Mouse (Mus musculus) spleen, postnatal 36 days (tissue): ENCODE results near the gene Cmtm6.
A peak's percentile ranks its signal among the peaks of the same experiment; 100 is the strongest.

Source experiments
- DNase-seq, 2 experiments: peaks; one replicate each; pipeline ENCODE4 v3.0.0; 2022; ENCODE audit warnings: low spot score in 2 of 2, mixed read lengths in 1 of 2

The Cmtm6 gene

DNA sequence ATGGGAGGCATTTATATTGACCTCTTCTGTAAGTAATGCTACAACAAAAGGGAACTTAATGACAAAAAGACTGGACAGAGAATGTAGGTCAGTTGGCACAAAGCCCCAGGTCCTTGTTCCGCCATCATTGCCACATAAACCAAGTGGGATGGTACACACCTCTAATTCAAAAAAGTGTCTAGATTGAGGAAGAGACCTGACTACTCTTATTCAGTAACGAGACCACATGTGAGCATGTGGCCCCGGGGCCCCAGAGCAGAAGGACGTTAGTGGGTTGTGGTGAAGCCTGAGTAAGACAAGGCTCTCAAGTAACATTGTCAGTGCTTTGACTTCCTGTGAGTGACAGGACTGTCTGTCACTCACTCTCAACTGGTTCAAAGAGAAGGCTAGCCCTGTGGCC lies 39.3 kb downstream of the Cmtm6 start:
- peak; percentile 36 to 57 for DNase-seq

DNA sequence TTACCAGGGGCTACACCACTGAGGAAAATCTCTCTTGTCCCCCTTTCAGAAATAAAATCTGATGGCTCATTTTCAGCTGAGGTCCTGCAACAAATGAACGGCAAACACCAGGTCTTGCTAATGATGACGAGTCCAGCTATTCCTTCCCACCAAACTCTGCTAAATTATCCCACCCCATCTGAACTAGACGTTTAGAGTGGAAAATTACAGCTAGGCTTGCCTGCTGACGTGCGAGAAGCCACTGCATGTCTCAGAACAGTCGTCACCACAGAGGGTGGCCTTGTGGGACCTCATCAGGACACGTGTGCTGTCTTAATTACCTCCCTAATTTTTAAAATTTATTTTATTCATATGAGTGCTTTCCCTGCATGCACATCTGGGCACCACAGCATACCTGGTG lies 40.6 kb downstream of the Cmtm6 start:
- no peak for DNase-seq

DNA sequence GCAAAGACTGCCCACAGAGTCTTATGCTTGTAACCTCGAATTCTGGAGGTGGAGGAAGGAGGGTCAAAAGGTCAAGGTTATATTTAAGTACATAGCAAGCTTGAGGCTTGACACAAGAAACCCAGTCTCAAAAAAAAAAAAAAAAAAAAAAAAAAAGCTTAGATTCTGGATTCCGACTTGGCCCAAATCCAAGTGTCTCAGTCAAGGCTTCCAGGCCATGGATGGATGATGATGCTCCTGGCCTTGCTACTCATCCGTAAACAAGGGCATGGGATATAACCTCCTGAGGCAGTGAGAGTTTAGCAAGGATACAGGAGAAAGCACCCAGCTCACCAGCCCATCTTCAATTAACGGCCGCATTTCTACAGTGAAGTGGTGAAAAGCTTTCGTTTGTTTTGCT lies 43.7 kb downstream of the Cmtm6 start:
- no peak for DNase-seq

DNA sequence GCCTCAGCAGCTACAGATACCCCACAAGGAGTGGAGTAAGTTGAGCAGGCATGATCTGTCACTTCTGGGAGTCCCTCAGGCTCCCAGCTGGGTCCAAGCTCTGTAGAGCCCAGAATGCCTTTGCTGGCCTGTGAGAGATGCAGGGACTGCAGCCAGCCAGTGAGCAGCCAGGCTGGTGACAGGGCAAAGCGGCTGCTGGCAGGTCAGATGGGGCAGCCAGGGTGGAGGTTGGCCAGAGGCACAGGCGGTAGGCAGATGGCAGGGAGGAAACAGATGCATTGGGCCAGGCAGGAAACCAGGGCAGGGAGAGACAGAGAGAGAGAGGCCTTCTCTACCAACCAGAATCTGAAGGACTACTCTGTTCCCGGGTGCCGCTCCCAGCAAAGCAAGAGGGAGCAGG lies 44.4 kb downstream of the Cmtm6 start:
- peak in 1 of 2 experiments; percentile 45 for DNase-seq

DNA sequence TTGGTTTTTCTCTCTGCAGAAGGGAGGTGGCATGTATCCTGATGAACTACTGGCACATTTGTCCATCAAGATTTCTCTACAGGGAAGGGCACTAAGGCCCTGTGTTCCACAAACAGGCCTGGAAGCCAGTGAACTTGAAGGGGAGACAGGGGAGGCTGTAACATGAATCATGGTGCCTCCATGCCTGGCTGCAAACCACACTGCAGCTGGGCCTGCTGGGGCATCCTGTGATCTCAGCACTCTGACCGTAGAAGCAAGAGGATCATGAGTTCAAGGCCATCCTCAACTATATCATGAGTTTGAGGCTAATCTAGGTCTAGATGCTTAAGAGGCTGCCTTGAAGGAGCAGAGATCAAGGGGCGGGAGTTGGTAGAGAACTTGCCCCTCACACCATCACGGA lies 45.4 kb downstream of the Cmtm6 start:
- no peak for DNase-seq

DNA sequence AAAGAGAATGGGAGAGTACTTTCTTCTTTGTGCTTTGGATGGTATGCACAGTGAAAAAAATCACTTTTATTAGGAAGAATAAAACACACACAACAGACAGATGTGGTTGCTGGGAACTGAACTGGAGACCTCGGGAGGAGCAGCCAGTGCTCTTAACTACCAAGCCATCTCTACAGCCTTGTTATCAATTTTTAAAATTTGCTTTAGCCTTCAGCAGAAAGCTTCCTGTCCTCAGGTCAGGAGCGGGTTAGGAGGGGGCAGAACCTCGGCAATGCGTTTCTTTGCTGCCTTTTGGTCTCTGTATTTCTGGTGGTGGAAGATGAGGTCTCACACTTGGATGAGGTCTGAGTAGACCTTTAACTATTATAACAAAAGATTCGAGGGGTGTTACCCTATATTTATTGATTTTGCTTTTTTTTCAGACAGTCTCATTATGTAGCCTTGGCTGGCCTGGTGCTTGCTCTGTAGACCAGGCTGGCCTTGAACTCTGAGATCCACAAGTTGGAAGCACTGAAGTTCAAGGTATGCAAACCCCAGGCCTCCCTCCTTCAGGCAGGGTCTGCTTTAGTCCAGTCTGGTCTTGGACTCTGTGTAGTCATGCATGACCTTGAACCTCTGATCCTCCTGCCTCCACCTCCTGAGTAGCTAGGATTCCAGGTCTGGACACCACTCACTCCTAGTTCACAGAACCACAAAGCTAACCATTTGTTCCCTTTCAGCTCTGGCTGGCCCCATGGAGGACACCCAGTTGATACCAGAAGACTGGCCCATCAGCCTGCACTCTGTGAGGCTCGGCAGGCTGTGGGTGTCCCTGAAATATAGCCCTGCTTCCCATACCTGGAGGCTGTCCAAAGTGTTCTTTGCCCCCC lies 46.5 kb downstream of the Cmtm6 start:
- no peak for DNase-seq

DNA sequence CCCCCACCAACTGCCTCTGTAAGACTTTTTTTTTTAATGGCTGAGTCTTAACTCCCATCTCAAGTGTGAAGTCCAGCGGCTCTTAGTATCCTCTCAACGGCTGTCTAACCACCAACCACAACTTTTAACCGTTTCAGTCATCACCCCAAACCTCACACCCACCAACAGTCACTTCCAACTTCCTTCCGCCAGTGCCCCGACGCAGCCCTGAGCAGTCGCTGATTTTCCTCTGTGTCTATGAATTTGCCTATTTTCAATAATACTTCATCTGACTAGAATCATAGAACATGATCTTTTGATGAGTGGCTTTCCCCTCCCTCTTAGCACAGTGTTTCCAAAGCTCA lies 47.1 kb downstream of the Cmtm6 start:
- peak; percentile 58 for DNase-seq

DNA sequence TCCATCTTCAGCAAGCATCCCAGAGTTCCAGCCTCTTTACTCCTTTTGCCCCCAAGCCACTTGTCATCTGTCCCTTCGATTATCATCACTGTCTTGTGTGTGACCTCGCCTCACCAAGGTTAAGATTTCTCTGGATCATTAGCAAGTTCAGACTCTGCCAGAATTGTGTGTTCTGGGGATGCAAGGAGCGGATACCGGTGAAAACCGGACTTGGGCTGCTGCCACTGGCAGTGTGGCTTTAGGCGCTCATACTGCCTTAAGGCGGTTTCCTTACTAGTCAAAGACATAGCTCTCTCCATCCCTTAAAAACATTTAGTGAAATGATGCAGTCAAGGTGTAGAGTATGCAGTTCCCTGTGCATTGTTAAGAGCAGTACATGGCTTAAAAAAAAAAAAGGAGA lies 48.0 kb downstream of the Cmtm6 start:
- DNase-seq: no peak

DNA sequence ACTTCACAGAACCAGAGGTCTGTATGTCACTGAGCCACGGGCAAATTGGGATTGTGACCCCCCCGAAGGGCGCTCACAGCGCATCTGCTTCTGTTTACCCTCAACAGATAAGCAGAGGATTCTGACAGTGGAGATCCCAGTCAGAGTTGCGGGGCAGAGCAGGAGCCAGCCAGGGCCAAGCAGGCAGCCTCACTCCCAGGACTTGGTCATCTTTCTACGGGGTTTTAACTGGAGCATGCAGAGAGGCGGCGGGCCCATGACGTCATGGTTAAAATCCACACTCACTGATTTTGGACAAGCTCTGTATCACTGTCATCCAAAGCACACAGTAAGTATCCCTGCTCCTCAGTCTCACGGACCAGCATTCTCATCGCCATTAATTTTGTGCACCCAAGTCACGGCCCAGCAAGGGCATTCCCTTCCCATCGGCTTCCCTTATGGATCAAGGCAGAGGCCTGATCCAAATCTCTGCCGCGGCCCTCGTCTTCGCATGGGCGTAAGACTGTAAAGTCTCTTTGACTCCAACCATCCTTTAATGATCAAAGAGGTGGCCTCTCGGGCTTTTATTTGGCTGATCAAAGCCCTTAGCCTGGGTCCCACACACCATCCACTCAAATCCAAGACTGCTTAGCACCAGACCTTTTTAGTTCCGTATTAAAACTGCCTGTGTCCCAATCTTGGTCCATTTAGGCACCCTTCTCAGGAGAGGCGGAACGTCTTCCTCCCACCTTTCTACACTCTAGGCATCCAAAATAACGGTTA lies 49.2 kb downstream of the Cmtm6 start:
- DNase-seq: peak; percentile 41 to 44

DNA sequence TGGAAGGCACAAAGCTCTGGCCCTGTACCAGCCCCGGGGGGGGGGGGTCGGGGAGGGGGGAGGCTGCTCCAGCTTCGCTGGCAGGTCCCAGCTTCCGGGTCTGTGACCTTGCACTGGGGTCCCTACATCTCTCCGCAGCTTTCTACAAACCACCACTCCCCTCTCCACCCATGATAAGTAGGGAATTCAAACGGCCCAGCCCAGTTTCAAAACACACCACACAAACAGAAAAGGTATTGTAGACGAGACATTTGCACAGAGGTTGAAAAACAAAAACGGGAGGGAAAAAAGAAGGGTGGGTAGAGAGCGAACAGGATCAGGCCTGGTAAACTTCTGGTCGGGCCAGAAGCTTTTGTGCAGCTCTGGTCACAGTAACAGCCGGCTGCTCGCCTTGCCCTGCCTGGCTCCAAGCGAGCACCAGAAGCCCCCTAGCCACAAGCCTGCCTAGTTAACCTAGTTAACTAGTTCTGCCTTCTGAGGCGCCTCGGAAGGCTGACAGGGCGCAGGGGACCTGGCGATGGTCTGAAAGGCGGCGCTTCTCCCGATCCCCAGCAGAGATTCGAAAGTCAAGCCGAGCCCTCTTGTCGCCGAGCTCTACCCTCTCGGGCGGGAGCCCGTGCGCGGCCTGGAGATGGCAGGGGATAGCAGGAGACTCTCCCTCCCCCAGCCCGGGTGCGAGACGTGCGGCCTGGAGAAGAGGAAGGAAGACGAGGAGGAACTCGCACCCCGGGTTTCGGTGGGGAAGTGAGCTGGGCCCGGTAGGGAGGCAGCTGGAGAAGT lies 50.0 kb downstream of the Cmtm6 start:
- peak; percentile 78 to 80 for DNase-seq

DNA sequence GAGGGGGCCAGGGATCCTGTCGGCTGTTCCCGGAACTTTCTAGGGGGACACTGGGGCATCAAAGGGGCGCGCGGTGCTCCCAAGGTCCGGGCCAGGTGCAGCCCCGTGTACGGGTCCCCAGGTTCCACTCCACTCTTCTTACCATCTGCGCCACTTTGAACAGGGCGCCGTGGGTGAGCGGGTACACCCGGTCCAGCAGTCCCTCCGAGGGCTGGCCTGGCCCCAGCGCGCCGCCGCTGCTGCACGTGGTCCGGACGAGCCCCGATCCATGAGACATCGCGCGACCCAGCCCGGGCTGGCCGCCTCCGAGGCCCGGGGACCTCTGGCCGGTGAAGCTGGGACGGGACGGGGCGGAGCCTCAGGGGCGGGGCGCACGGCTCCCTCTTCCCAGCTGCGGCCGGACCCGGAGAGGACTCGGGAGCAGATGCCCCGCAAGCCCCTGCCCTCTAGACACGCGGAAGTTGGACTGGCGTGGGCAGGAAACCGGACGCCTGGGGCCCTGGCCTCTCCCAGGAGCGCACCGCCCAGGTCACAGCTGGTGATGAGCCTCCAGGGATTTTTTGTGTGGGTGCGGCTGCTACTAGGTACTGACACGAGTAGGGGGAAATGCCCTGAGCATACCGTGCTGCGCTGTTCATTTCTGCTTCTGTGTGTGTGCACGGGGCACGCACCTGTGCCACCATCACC lies 50.8 kb downstream of the Cmtm6 start, which contains the start of gene Cmtm7:
Cmtm7 (minus strand) TSS at position 331 of the 687 bp plus-strand sequence.
- DNase-seq: peak; percentile 82 to 85

DNA sequence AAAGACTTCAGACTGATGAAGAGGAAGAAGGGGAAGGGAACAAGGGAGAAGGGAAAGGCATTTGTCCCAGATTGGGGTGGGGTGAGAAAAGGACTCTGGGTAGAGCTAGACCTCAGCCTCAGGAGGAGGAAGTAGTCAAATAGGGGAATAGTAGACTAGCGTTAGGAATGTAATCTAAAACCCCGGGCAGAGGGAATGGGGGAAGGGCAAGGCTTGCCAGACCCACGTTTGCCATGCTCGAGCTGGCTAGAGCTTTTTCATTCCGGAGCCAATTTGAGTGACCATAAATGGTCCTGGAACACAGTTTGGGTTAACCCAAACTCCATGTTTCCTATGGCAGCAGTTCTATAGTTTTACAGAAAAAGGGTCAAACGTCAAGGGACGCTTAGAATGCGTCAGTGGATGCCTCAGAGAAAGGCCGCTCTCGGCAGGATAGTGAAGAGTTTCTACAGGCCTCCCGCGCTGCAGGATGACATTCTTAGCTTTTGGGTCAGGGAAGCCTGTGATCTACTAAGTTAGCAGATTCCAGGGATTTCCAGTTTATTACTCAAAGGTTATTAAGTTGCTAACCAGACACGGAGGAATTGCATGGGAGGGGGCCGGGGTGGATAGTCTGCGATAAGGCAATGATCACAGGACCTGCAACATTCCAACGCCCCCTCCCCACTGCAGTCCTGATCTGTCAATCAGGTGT lies 54.7 kb downstream of the Cmtm6 start:
- no peak for DNase-seq

DNA sequence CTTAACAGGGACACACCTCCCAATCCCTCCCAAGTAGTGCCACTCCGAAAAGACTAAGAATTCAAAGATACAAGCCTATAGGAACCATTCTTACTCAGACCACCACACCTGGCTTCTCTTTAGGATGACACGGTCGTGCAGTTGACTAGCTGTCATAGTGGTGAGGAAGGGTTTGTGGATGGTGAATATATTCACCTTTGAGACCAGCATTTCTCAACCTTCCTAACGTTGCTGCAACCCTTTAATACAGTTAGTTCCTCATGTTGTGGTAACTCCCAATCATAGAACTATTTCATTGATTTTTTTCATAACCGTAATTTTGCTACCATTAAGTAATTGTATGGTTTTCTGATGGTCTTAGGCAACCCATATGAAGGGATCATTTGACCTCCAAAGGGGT lies 56.2 kb downstream of the Cmtm6 start:
- DNase-seq: no peak

DNA sequence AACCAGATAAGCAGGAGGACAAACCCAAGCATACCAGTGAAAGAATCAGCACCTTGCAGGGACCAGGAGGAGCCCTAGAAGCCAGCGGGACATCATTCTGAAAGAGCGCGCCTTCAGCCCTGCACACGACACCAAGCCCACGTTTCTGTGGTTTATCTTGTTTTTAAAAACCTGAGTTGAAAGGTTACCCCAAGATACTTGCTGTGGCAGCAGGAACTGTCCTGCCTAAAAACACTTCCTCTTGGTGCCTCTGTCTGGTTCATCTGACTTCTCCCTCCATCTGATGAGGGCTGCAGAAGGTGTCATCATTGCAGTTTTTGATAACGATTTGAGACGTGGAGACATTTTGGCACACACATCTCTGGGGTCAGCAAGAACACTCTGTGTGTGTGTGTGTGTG lies 56.8 kb downstream of the Cmtm6 start:
- peak; percentile 48 to 56 for DNase-seq

DNA sequence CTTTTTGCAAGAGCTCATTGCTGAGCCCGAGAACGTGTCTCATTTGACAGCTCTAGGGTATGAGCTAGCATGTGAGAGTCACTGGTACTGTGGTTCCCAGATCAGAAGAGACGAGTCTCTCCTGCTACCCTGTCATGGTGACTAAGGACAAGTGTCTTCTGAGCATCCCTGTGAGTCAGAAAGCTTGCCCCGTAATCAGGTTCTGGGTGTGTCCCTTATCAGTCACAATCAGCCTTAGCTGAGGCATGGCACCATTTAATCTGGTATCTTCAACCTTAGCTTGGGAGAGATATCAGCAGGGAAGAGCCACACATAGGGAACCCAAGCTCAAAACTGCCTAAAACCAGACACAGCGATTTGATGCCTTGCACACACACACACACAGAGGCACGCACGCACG lies 57.8 kb downstream of the Cmtm6 start:
- no peak for DNase-seq

DNA sequence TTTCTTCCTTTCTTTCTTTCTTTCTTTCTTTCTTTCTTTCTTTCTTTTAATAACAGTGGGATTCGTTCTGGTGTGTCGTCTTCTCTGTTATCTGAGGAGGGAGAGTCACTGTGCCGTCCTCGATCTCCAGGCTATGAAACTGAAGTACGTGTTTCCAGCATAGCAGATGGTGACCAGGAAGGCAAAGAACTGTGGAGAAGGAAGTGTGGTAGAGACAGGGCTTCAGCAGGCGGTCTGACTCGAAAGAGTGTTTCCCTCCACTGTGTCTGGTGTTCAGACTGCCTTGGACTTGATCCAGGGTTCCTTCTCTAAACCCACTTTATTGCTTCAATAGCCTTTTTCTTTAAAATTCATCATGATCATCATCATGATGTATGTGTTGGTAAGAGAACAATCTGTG lies 58.6 kb downstream of the Cmtm6 start:
- DNase-seq: no peak

DNA sequence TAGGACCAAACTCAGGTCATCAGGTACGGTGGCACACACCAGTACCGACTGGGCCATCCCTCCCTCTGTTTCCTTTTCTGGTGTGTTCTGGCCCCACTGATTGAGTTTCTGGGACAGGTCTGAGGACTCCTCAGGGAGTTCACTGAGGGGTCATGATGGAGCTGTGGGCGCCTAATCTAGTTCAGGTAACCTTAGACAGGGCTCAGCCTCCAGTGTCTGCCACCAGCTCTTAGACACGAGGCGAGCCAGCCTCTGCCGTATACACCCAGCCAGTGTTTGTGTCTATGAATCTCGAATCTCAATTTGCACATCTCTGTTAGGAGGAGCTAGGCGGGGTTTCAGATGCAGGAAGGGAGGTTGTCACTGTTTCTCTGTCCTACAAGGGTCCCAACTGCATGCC lies 59.1 kb downstream of the Cmtm6 start:
- no peak for DNase-seq

DNA sequence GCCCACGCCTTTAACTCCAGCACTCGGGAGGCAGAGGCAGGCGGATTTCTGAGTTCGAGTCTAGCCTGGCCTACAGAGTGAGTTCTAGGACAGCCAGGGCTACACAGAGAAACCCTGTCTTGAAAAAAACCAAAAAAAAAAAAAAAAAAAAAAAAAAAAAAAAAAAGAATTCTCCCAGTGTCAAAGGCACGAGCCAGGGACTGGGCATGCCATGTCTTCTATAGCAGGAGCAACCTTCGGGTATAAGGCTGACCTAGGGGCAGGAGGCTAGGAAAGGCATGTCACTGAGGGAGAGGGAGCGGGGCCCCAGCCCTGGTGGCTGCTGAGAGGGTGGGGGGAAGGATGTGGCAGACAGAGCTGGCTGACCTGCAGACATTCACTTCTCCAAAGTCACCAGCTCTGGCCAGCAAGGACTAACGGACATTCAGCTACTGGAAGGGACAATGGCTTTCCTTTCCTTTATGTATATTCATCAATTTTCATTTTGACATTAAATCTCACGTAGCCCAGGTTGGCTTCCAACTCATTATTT lies 62.9 kb downstream of the Cmtm6 start:
- no peak for DNase-seq

DNA sequence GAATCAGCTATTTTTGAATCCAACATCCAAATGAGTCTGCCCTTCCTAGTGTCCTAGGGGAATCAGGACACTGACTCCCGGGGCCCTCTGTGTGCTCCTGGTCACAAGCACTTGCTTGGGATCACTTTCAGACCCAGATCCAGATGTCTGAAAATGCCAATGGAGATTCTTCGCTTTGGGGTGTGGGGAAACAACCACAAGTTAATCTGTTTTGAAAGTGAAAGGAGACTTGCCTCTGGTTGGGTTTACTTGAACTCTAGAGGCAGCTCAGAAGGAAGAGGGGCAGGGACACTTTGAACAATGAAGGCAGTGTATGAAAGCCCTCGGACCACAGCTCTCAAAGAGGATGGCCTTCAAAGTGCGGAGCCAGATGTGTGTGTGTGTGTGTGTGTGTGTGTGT lies 63.6 kb downstream of the Cmtm6 start:
- no peak for DNase-seq

DNA sequence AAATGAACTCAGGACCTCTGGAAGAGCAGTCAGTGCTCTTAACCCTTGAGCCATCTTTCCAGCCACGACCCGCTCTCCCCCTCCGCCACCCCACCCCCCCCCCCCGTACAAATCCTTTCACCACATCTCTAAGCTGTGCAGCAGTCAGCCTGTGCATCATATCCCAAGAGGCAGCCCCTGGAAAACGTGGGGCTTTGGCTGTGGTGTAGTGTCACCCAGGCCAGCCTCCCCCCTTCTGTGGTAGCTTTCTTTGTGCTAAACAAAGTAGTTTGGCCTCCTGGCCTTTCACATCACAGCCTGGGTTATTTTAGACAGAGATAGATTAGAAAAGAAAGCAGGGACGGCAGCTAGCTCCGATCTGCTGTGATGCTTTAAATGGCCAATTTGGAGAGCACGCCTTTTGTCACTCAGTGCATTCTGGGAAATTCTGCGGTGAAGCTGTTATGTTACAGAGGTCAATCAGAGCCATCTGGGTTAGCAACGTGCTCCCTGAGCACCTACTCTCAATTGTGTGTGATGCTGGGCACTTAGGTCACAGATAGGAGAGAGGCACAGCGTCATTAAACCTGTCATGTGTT lies 65.6 kb downstream of the Cmtm6 start:
- no peak for DNase-seq
